Mouse (Mus musculus): Measurements from ENCODE around the gene Exoc6. TPM values are rescaled to one million over a fixed set of nuclear protein-coding genes. Genes with fewer than 3 reads are reported as not detected.

Gene Exoc6
- polyA plus RNA-seq, 1 experiment, result 21.5 TPM

DNA sequence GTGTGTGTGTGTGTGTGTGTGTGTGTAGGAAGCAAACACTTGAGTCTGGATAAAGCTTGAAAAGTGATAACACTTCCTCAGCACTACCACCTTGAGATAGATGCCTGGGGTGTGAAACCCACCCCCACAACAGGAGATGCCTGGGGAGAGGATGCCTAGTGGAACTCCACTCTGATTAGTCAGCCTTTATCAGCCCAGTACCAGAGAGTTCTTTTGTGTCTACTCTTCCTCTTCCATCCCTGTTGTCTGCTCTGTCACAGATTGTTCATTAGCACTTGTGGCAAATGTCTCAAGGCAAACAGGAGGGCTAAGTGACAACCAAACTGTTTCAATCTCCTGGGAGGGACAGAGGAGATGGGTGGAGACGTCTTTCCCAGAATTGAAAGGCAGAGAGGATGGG lies 168.9 kb downstream of the Exoc6 start:
- no peak for DNase-seq (ENCODE audit: extremely low spot score in 1 of 2, low spot score in 1 of 2)

DNA sequence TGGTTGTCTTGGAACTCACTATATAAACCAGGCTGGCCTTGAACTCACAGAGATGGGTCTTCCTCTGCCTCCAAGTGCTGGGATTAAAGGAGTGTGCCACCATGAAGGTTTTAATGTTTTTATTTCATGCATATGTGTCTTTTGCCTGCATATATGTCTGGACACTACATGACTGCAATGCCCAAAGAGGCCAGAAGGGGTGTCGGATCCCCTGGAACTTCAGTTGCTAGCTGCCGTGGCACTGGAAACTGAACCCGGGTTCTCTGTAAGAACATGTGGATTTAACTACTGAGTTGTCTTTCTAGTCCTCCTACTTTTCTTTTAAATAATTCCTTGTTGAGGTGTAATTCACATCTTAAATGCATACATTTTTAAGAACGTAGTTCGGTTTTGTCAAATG lies 174.4 kb downstream of the Exoc6 start:
- no peak for DNase-seq (ENCODE audit: extremely low spot score in 1 of 2, low spot score in 1 of 2)

DNA sequence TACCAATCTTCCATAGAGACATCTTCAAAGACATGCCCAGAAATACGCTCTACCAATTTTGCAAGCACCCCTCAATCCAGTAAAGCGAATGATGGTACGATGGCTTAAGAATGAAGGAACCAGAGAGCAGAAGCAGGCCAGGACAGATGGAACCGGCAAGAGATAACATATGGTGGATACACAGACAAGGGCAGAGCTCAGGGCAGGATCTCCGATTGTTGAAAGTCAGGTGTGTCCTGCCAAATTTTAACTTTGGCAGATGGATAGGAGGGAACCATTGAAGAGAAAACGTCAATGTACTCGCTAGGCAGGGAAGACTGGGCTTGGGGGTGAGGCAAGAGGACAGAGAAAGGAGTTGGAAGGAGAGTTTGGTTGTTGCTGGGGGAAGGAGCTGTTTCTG lies 176.4 kb downstream of the Exoc6 start:
- DNase-seq (ENCODE audit: extremely low spot score in 1 of 2, low spot score in 1 of 2), result no peak

DNA sequence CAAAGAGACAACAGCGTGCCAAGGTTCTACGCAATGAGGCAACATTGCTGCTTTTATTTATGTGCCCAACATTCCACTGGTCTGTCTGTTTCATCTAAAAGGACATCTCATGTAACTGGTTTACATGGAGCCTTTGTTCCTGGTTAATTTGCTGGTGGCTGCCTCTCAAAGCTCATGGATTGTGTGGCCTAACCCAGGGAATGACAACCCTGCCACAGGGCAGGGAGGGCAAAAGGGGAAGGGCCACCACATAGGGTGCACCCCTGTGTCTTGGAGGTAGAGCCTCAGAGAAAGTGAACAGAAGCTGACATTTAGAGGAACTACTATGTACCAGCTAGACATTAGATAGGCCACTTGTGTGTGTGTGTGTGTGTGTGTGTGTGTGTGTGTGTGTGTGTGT lies 177.1 kb downstream of the Exoc6 start:
- DNase-seq (ENCODE audit: extremely low spot score in 1 of 2, low spot score in 1 of 2), result no peak

Other genes with a start within 250 kb of the Exoc6 start
- gene Ide, start 212.6 kb upstream of the Exoc6 start, polyA plus RNA-seq (2012; rRNA removed), result 25.5 and 28.9 TPM in 2 replicates
- gene Kif11, start 174.0 kb upstream of the Exoc6 start, polyA plus RNA-seq (2012; rRNA removed), result 0.97 and 1.3 TPM in 2 replicates
- gene Hhex, start 115.6 kb upstream of the Exoc6 start, polyA plus RNA-seq (2012; rRNA removed), result 2.4 and 3.1 TPM in 2 replicates
- not detected in 2 replicates for gene Cyp26c1, start 135.2 kb downstream of the Exoc6 start, polyA plus RNA-seq (2012; rRNA removed)
- gene Cyp26a1, start 147.4 kb downstream of the Exoc6 start, polyA plus RNA-seq (2012; rRNA removed), result 0.16 and 0.29 TPM in 2 replicates